Mouse (Mus musculus) intestine, embryonic 16.5 days (tissue): ENCODE measurements at regions not wholly inside any gene's neighbourhood (a gene's known extent, or its start where the extent isn't known, plus 50 kb on each side); places are given as distances from the start of the nearest gene placed in this dataset.
A peak's percentile ranks its signal among the peaks of the same experiment; 100 is the strongest.

ENCODE experiments used
- ATAC-seq: fragments of 200-750 bp; cut with Nextera tagmentation; 2 replicates; pipeline ENCODE4 v1.8.0; 2017; ENCODE audit warnings: moderate TSS enrichment, moderate library complexity
- H3K27ac ChIP-seq: fragments of 300-500 bp; sonication (generic); 2 replicates; pipeline ENCODE4 v1.5.1; 2014; ENCODE audit warnings: mild to moderate bottlenecking, low read length
- H3K27me3 ChIP-seq: fragments of 300-500 bp; sonication (generic); replicated peaks from 2 replicates; pipeline ENCODE4 v1.6.1; 2014; ENCODE audit warnings: low read length, control low read depth, mixed read lengths; ENCODE audit not compliant: control insufficient read depth, insufficient read depth
- H3K36me3 ChIP-seq: fragments of 300-500 bp; sonication (generic); 2 replicates; pipeline ENCODE4 v1.6.1; 2014; ENCODE audit warnings: low read length, control low read depth; ENCODE audit not compliant: control insufficient read depth, insufficient read depth
- H3K4me1 ChIP-seq: fragments of 300-500 bp; sonication (generic); 2 replicates; pipeline ENCODE4 v1.6.1; 2014; ENCODE audit warnings: low read length, control low read depth, mixed read lengths; ENCODE audit not compliant: control insufficient read depth, insufficient read depth
- H3K4me2 ChIP-seq: fragments of 300-500 bp; sonication (generic); 2 replicates; pipeline ENCODE4 v1.6.1; 2014; ENCODE audit warnings: low read depth, low read length, control low read depth
- H3K4me3 ChIP-seq: fragments of 300-500 bp; sonication (generic); 2 replicates; pipeline ENCODE4 v1.5.1; 2014; ENCODE audit warnings: mild to moderate bottlenecking, low read length
- H3K9ac ChIP-seq: fragments of 300-500 bp; sonication (generic); 2 replicates; pipeline ENCODE4 v1.6.1; 2014; ENCODE audit warnings: low read depth, low read length
- H3K9me3 ChIP-seq: fragments of 300-500 bp; sonication (generic); 2 replicates; pipeline ENCODE4 v1.6.1; 2016; ENCODE audit warnings: low read length, control low read depth; ENCODE audit not compliant: control insufficient read depth
- WGBS: fragments of 180-500 bp; shearing (Covaris S2); extraction: QIAGEN DNeasy Blood & Tissue Kit; methylation state at CpG from one replicate; pipeline ENCODE4 v1.1.7; 2014; 5-methylcytosine and 5-hydroxymethylcytosine counted together

DNA sequence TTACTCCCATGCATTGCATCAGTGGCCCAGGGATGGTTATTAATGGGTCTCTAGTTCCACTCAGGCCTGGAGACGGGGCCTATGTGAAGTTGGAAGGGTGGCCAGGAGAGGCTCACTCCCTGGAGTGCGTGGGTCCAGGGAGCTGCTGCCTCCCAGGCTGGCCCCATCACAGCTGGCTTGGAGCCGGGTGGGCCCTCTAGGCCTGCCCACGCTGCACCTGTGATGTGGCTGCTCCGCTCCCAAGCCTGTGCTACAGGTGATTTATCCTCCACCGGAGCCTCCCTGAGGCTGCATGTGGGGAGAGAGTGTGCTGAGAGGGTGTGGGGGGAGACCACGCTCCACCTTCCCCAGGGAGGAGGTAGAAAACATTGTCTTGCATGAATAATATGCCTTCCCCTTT is 476.3 kb downstream of the Ccdc171 start:
- Histone ChIP-seq H3K27me3 (no peaks in the 10 kb centered on the region), H3K9me3 (no peaks in the 10 kb centered on the region), H3K36me3 (no peaks in the 10 kb centered on the region), H3K4me1 (0 out of 2 replicates have a peak, but pooled peaks cover 3% of the 10 kb centered on the region), H3K4me3 (no peak overlapping the region), H3K27ac (no peak overlapping the region), H3K4me2 (no peak overlapping the region), H3K9ac (no peak overlapping the region)
- WGBS = 71% methylated on average over 7 of the region's 7 CpGs
- ATAC-seq = peak; percentile 31; the same call in 1 of the 2 replicates

DNA sequence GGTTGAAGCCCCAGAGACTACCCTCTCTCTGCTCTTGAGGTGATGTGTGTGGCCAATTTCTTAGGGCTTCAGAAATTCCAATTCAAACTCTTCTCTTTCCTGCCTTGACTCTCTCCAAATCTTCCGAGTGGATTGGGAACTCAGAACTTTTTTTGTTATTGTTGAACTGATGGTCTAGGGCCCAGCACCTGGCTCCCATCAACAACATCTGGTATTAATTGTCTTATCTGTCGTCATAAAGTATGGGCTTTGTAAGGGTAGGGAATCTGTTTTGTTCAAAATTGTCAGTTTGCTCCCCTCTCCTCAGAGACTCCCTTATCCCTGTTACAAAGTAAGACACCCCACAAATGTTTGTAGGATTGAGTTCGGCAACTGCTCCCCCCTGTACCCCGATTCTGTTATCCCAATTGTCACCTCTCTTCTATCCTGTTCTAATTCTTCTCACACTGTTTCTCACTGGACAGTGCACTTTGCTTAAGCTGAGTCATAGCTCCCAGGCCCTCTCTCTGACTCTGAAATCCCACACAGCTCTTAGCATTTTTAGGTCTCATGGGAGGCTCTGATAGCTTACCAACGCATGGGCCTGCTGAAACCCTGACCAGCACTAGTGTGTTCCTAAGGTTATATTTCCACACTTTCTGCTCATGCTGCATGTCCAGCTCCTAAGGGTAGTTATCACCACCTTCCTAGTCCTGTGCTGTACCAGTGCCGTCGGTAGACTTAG is 478.9 kb downstream of the Ccdc171 start:
- H3K4me1 ChIP-seq = 0 out of 2 replicates have a peak, but pooled peaks cover 3% of the 10 kb centered on the region
- no peak overlapping the region for H3K9ac ChIP-seq
- 70% methylated on average over 7 of the region's 7 CpGs for WGBS
- H3K9me3 ChIP-seq = no peaks in the 10 kb centered on the region
- no peak for ATAC-seq
- no peak overlapping the region for H3K27ac ChIP-seq
- H3K4me2 ChIP-seq = no peak overlapping the region
- no peaks in the 10 kb centered on the region for H3K36me3 ChIP-seq
- no peak overlapping the region for H3K4me3 ChIP-seq
- H3K27me3 ChIP-seq = no peaks in the 10 kb centered on the region

DNA sequence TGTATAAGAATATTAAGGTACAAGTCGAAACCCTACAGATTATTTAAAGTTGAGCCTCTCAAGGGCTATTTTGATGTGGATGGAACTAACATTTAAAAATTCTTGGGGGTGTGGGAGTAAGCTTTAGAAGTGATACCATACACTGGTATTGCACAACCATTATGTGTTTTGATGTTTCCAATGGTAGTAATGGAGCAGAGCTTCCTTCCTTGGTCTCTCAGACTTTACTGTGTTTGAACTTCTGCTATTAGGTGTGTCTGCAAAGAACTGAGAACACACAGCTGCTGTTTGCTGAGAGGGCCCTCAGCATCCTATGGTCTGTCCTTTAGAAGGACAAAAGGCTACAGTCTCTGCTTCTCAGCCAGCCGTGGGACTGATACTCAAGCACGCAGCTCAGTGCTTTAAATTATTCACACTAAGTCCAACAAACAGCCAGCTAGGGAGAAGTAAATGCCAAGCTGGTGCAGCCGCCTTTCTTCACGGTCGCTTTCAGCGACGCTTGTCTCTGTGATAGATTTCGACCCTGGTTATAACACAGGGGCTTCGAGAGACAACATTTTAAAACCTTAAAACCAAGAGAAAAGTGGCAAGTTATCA is 479.5 kb downstream of the Ccdc171 start:
- no peak overlapping the region for H3K9ac ChIP-seq
- ATAC-seq = no peak

DNA sequence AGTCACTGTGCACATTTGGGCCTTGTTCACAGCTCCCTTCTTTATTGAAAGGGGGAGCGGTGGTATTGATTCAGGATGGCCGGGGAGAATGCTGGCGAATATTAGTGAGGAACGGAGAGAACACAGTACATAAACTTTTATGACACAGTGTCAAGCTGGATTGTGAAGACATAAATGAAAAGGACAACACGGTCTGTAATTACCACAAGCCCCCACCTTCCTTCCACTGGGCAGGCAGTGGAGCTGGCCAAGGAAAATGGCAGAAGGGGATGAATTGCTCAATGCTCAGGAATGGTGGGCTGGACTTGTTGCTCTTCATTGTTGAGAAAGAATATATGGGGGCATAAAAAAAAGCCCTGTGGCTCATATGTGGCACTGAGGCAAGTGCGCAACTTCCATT is 486.6 kb downstream of the Ccdc171 start:
- ATAC-seq = no peak
- WGBS = 91% methylated on average over 6 of the region's 6 CpGs

More for the DNA sequence above, 479.5 kb downstream of the Ccdc171 start:
- Histone ChIP-seq H3K27me3 (no peaks in the 10 kb centered on the region), H3K36me3 (no peaks in the 10 kb centered on the region), H3K9me3 (no peaks in the 10 kb centered on the region), H3K4me1 (0 out of 2 replicates have a peak, but pooled peaks cover 3% of the 10 kb centered on the region), H3K4me3 (no peak overlapping the region), H3K27ac (no peak overlapping the region), H3K4me2 (no peak overlapping the region)
- WGBS = 57% methylated on average over 10 of the region's 10 CpGs

DNA sequence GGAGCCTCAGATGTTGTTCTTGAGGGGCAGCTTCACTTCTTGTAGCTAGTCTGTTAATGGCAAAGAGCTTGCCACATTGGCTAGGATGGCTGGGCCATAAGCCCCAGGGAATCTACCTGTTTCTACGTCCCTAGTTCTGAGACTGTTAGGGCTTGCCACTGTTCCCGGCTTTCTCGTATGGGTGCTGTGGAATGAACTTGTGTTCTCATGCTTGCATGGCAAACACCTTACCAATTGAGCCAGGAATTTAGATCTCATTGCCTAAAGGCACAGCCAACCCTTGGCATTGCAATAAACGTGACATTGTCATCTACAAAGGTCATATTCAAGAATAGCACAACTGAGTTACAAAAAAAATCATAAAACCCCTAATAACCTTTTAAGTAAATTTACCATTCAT is 489.8 kb downstream of the Ccdc171 start:
- H3K27me3 ChIP-seq = no peaks in the 10 kb centered on the region
- WGBS = 92% methylated on average over 4 of the region's 4 CpGs
- no peak for ATAC-seq
- H3K27ac ChIP-seq = no peak overlapping the region
- H3K9ac ChIP-seq = no peak overlapping the region
- no peak overlapping the region for H3K4me3 ChIP-seq
- no peaks in the 10 kb centered on the region for H3K9me3 ChIP-seq
- no peak overlapping the region for H3K4me2 ChIP-seq
- H3K4me1 ChIP-seq = 0 out of 2 replicates have a peak, but pooled peaks cover 5% of the 10 kb centered on the region
- no peaks in the 10 kb centered on the region for H3K36me3 ChIP-seq

More for the DNA sequence above, 486.6 kb downstream of the Ccdc171 start:
- Histone ChIP-seq H3K9ac (no peak overlapping the region), H3K9me3 (no peaks in the 10 kb centered on the region), H3K4me2 (no peak overlapping the region), H3K4me1 (no peaks in the 10 kb centered on the region), H3K27me3 (no peaks in the 10 kb centered on the region), H3K27ac (no peak overlapping the region), H3K4me3 (no peak overlapping the region), H3K36me3 (no peaks in the 10 kb centered on the region)

DNA sequence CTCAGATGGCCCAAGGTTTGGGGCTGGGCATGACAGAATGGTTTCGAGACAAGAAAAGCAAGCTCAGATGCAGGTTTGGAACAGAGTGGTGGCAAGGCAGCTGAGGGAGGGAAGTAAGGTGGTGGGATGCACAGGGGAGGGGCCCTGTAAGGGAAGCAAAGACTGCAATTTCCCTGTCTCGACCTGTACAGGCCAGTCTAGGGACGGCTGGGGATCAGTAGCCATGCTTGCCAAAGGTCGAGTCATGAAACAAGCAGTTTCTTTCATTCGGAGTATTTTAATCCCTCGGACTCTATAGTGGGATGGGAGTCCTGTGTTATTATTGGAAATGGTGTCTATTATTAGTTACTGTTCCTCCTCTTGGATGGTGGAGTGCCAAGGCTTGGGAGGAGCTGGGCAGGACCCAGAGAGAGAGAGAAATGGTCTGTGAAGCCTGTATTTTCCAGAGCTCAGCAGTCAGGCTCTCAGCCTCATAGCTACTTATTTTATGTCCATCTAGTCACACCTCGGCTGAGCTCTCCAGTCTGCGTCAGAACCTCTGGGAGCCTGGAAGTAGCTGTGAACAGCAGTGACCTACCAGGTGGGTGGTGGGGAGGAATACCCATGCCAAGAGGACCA is 490.3 kb downstream of the Ccdc171 start:
- Histone ChIP-seq H3K27ac (no peak overlapping the region), H3K9ac (no peak overlapping the region), H3K36me3 (no peaks in the 10 kb centered on the region), H3K27me3 (no peaks in the 10 kb centered on the region), H3K4me1 (0 out of 2 replicates have a peak, but pooled peaks cover 5% of the 10 kb centered on the region), H3K4me3 (no peak overlapping the region), H3K4me2 (no peak overlapping the region), H3K9me3 (no peaks in the 10 kb centered on the region)
- no peak for ATAC-seq
- whole genome bisulfite sequencing = 67% methylated on average over 8 of the region's 8 CpGs

DNA sequence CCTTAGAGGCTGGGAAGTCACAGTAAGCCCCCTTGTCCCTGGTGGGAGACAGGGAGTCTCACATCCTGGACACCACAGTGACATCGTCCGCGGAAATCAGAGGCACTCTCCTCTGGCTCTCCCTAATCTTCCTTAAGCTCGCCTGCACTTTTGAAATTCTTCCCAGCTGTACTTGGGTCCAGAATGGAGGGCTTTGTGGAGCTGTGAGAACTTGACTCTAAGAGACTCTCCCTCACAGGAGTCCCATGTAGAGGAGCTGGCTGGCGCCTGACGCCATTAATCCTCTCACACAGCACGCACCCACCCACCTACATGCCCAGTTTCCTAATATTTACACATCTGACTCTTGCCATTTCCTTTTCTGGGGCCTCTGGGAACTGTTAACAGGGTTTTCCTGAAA is 492.8 kb downstream of the Ccdc171 start:
- 57% methylated on average over 7 of the region's 7 CpGs for WGBS
- H3K36me3 ChIP-seq = no peaks in the 10 kb centered on the region
- no peak overlapping the region for H3K4me3 ChIP-seq
- H3K27me3 ChIP-seq = no peaks in the 10 kb centered on the region
- H3K9ac ChIP-seq = no peak overlapping the region
- ATAC-seq = no peak
- H3K4me1 ChIP-seq = 0 out of 2 replicates have a peak, but pooled peaks cover 5% of the 10 kb centered on the region
- peak overlapping the region; percentile 17; the same call in 1 of the 2 replicates for H3K27ac ChIP-seq
- no peak overlapping the region for H3K4me2 ChIP-seq
- H3K9me3 ChIP-seq = no peaks in the 10 kb centered on the region

DNA sequence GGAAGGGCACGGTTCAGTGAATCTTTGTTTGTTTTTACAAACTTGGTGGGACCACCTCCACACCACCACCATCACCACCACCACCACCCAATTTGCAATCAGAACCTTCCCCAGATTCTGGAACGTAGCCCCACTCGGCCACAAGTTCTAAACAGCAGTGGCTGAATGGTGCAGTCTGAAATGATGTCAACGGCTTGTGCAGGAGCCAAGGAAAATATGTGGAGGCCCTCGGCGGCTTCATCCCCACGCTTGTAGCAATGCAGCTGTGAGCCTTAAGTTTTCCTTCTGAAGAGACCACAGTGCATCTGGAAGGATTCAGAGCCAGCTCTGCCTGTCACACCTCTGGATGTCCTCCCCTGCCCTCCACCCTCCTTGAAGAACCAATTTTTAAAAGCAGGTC is 493.4 kb downstream of the Ccdc171 start:
- H3K9ac ChIP-seq = no peak overlapping the region
- H3K27ac ChIP-seq = peak overlapping the region; percentile 24
- no peaks in the 10 kb centered on the region for H3K36me3 ChIP-seq
- no peak overlapping the region for H3K4me3 ChIP-seq
- WGBS = 54% methylated on average over 7 of the region's 7 CpGs
- H3K9me3 ChIP-seq = no peaks in the 10 kb centered on the region
- 0 out of 2 replicates have a peak, but pooled peaks cover 5% of the 10 kb centered on the region for H3K4me1 ChIP-seq
- no peak overlapping the region for H3K4me2 ChIP-seq
- ATAC-seq = no peak
- H3K27me3 ChIP-seq = no peaks in the 10 kb centered on the region

DNA sequence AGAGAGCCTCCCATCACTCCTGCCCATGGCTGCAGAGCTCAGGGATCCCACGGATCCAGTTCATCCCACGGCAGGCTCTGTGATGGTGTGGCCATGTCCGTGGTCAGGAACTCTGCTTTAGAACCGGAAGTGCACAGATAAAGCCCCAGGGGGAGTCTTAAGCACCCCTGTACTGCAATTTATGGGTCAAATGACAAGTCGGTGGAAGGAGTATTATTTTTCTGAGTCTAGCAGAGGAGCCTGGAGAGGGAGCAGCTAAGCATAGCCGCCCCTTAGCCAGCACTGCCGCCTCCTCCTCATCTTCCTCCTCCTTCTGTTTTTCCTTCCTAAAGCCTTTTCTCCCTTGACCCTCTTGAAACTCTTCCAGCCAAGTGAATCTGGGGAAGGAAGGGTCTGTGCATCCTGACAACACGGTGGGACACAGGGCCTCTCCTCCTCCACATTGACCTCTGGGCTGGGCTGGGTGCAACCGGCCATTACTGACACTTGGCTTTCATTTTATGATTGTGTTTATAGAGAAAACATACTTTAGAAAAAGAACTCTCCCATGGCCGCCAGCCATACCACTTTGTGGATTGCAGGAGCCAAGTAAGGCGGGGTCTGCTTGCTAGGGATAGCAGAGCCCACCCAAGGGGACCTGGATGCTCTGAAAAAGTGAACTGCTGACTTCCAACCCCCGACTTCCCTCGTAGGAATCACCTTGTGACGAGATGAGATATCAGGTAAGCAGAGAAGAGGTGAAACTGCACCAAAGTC is 494.3 kb downstream of the Ccdc171 start:
- WGBS = 72% methylated on average over 14 of the region's 14 CpGs
- H3K4me1 ChIP-seq = 0 out of 2 replicates have a peak, but pooled peaks cover 5% of the 10 kb centered on the region
- no peak overlapping the region for H3K9ac ChIP-seq
- H3K27ac ChIP-seq = peak overlapping the region; percentile 24; the same call in 1 of the 2 replicates
- H3K4me3 ChIP-seq = no peak overlapping the region
- H3K4me2 ChIP-seq = no peak overlapping the region
- H3K36me3 ChIP-seq = no peaks in the 10 kb centered on the region
- no peaks in the 10 kb centered on the region for H3K9me3 ChIP-seq
- no peak for ATAC-seq
- no peaks in the 10 kb centered on the region for H3K27me3 ChIP-seq
